Mouse (Mus musculus): Measurements from ENCODE around the gene Nipsnap1.
A peak's percentile ranks its signal among the peaks of the same experiment; 100 is the strongest.

GRCm38 (mm10) chr11:4853021-4853420 lies 20.7 kb upstream of the Nipsnap1 start:
- TF ChIP-seq CTCF (IDR thresholded peaks at IDR 0.05; ENCODE audit: low read depth), result peak; percentile 20; the same call in 1 of the 2 replicates
- no peak for TF ChIP-seq EP300 (IDR thresholded peaks at IDR 0.05; ENCODE audit: low read depth)

Measured in liver, postnatal 0 days (tissue).